ENCODE assay signal across 30 mouse cellular contexts in the genomic region with DNA sequence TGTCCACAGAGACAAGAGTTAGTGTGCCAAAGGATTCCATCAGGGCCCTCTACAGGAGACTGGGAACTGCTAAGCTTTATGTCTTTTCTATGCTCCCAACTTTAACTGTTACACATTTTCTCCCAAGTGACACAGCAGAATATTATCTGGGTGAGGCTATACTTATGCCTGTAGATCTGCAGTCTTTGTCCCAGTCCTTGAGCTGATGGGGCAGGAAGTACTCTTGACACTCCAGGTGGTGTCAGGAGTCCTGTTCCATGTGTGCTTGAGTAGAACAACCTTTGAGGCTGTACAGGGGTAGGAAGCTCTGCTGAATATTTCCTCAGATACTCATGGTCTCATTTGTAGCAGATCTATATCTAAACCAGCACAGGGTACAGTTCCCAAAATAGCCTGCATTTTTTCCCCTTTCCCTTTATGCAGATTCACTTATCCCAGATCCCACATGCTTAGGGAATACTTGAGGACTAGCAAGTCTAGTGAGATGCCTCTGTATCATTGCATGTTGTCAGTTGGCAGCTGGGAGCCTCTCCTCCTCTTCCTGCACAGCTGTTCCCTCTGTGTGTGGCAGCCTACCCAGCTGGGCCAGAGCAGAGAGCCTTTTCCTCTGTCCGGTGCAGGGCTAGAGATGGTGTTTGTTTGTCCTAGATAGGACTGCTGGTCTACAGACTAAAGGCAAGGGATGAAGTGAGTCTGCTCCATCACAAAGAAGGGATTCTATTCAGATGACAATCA.
DNase-seq lines count a peak whose midpoint lies in the region; ATAC-seq lines count a peak whose summit lies in the region.
"Had no signal": no experiment of that assay in that cellular context is flagged by ENCODE, and none has a peak within 500 bp of the region (broad histone marks: within the 10 kb centered on the region; RNA-seq: fewer than 3 reads in every experiment).

No protein-coding gene starts in this region.

- no peak overlapping the region for H3K4me2 ChIP-seq in lung, embryonic 15.5 days
- H3K4me2 ChIP-seq: embryonic facial prominence, embryonic 13.5 days; heart, embryonic 12.5 days; liver, embryonic 12.5 days; midbrain, embryonic 15.5 days; neural tube, embryonic 15.5 days had no signal

- no peak overlapping the region for H3K4me3 ChIP-seq in heart, embryonic 10.5 days
- H3K4me3 ChIP-seq in lung, embryonic 15.5 days = no peak overlapping the region
- H3K4me3 ChIP-seq: embryonic facial prominence, embryonic 13.5 days; forebrain, embryonic 10.5 days; heart, embryonic 12.5 days; liver, embryonic 12.5 days; midbrain, embryonic 10.5 days; midbrain, embryonic 15.5 days; neural tube, embryonic 15.5 days had no signal

- H3K27ac ChIP-seq in heart, embryonic 10.5 days = no peak overlapping the region
- H3K27ac ChIP-seq in lung, embryonic 15.5 days = no peak overlapping the region
- H3K27ac ChIP-seq: embryonic facial prominence, embryonic 13.5 days; forebrain, embryonic 10.5 days; liver, embryonic 12.5 days; midbrain, embryonic 10.5 days; midbrain, embryonic 15.5 days; neural tube, embryonic 15.5 days had no signal

- peak; percentile 5 to 9 for DNase-seq in frontal cortex, postnatal 36 days (ENCODE audit: low spot score in 2 of 2)
- no peak for DNase-seq in frontal cortex, postnatal 25 days (ENCODE audit: low spot score in 2 of 2)
- peak; percentile 12 to 43 for DNase-seq in heart, adult 9 months (ENCODE audit: low spot score in 2 of 2)
- DNase-seq in heart, embryonic 10.5 days (ENCODE audit: low spot score) = no peak
- DNase-seq in lung, adult 18-20 months = no peak
- peak; percentile 3 for DNase-seq in lung, postnatal 36 days
- no peak for DNase-seq in kidney, adult 11 months
- DNase-seq: adrenal gland, postnatal 14 days; cerebellum, adult 11-12 months; cerebellum, adult 9-11 months; kidney, adult 9 months; kidney, postnatal 10 days; layer of hippocampus, postnatal 36 days; left cerebral cortex, postnatal 4 days; liver, postnatal 0 days; retina, postnatal 1 day; spleen, adult 18-20 months; thymus, adult 18-20 months; thymus, postnatal 25 days had no signal

- no peak overlapping the region for H3K9ac ChIP-seq in lung, embryonic 15.5 days
- H3K9ac ChIP-seq: embryonic facial prominence, embryonic 13.5 days; heart, embryonic 12.5 days; liver, embryonic 12.5 days; liver, postnatal 0 days; midbrain, embryonic 15.5 days; neural tube, embryonic 15.5 days had no signal

- no peaks in the 10 kb centered on the region for H3K36me3 ChIP-seq in heart, embryonic 10.5 days
- H3K36me3 ChIP-seq in lung, embryonic 15.5 days = no peaks in the 10 kb centered on the region
- H3K36me3 ChIP-seq: embryonic facial prominence, embryonic 13.5 days; forebrain, embryonic 10.5 days; heart, embryonic 12.5 days; liver, embryonic 12.5 days; midbrain, embryonic 10.5 days; midbrain, embryonic 15.5 days; neural tube, embryonic 15.5 days had no signal

- peak; percentile 42; the same call in 1 of the 2 replicates for ATAC-seq in lung, embryonic 15.5 days (ENCODE audit: borderline replicate concordance, extremely low read depth, low FRiP score, low TSS enrichment)
- ATAC-seq: forebrain, embryonic 16.5 days; hindbrain, embryonic 16.5 days; liver, embryonic 12.5 days; liver, postnatal 0 days; midbrain, embryonic 15.5 days; Patski had no signal

- no peaks in the 10 kb centered on the region for H3K27me3 ChIP-seq in heart, embryonic 10.5 days (ENCODE audit: insufficient read depth, poor library complexity, severe bottlenecking)
- no peaks in the 10 kb centered on the region for H3K27me3 ChIP-seq in lung, embryonic 15.5 days
- H3K27me3 ChIP-seq: embryonic facial prominence, embryonic 13.5 days; heart, embryonic 12.5 days; liver, embryonic 12.5 days; midbrain, embryonic 15.5 days; neural tube, embryonic 15.5 days; Patski had no signal

- WGBS in heart, embryonic 10.5 days = 39% methylated on average over 1 of the region's 1 CpGs
- 12% methylated on average over 1 of the region's 1 CpGs for WGBS in lung, embryonic 15.5 days

- no peaks in the 10 kb centered on the region for H3K4me1 ChIP-seq in heart, embryonic 10.5 days
- no peaks in the 10 kb centered on the region for H3K4me1 ChIP-seq in lung, embryonic 15.5 days
- H3K4me1 ChIP-seq: embryonic facial prominence, embryonic 13.5 days; forebrain, embryonic 10.5 days; liver, embryonic 12.5 days; midbrain, embryonic 10.5 days; midbrain, embryonic 15.5 days; neural tube, embryonic 15.5 days had no signal

- no peaks in the 10 kb centered on the region for H3K9me3 ChIP-seq in heart, embryonic 10.5 days
- no peaks in the 10 kb centered on the region for H3K9me3 ChIP-seq in lung, embryonic 15.5 days
- H3K9me3 ChIP-seq: embryonic facial prominence, embryonic 13.5 days; forebrain, embryonic 10.5 days; heart, embryonic 12.5 days; liver, embryonic 12.5 days; midbrain, embryonic 10.5 days; midbrain, embryonic 15.5 days; neural tube, embryonic 15.5 days had no signal

Comparison
In these comparisons a context has a peak if more than half of its experiments do, and no peak if none do; other contexts are left out.
1. DNase-seq: peak in frontal cortex, postnatal 36 days (2 of 2), heart, adult 9 months (2 of 2) and lung, postnatal 36 days (single experiment); none in frontal cortex, postnatal 25 days (0 of 2), heart, embryonic 10.5 days (single experiment), lung, adult 18-20 months (0 of 2) and kidney, adult 11 months (single experiment).